Mouse (Mus musculus): ENCODE measurements around the gene Rora.

DNA sequence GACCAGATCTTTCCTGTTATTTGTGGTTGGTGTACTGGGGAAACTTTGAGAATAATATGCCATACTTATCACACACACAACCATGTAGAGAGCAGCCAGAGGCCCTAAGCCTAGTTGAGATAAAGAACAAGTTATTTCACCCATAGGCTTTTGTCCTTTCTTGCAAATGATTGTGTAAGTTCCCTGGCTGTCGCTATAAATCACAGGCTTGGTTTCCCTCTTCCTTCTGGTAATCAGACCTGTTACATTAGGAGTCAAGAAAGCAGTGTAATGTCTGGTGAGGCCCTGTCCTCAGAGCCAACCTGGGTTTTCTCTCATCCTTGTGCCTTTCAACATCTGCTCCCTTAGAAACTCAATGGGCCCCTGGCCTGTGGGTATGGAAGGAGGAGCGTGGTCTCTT, 222.7 kb downstream of the Rora start:
- TF ChIP-seq CTCF (IDR thresholded peaks at IDR 0.05; ENCODE audit: borderline replicate concordance, extremely low read depth, insufficient read depth, insufficient read length) (no peak), POLR2A (IDR thresholded peaks at IDR 0.05; ENCODE audit: borderline replicate concordance, extremely low read depth, insufficient read depth, insufficient read length, poor library complexity, severe bottlenecking) (no peak)

Data from brain, embryonic 14.5 days (tissue).